Mouse (Mus musculus) heart, adult 2 months (tissue): Measurements from ENCODE around the gene H2afv.

Experiments
- CTCF ChIP-seq: fragments of 200-600 bp; IDR thresholded peaks from 2 replicates; pipeline ENCODE4 v1.8.1; 2022; ENCODE audit warnings: antibody characterized with exemption, mild to moderate bottlenecking, moderate library complexity
- POLR2A ChIP-seq: fragments of 200-500 bp; IDR thresholded peaks from 2 replicates; pipeline ENCODE4 v1.6.1; 2011; ENCODE audit warnings: mild to moderate bottlenecking, low read depth, low read length, control low read depth; ENCODE audit not compliant: insufficient read depth

GRCm38 (mm10) chr11:6444077-6444853, at the start of gene H2afv:
- peak; percentile 56 for TF ChIP-seq CTCF
- peak; percentile 38 for TF ChIP-seq POLR2A
